Mouse (Mus musculus): ENCODE measurements around the gene Pex14.
A peak's percentile ranks its signal among the peaks of the same experiment; 100 is the strongest.

The Pex14 gene

DNA sequence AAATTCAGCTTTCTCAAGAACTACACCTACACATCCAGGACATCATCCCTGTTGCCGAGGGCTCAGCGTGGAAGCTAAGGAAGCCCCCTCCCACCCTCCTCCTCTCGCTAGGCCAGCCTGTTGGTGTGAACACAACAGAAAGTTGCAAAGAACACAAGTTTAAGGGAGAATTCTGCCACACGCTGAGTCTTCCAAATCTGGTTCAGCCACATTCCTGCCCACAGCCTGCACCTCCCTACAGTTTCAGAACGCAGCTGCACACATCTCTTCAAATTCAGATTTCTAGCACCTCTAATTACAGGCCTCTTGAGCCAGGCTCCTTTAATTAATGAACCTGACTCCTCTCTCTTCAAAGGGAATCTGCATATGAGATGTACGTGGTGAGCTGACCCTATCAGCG, 41.4 kb downstream of the Pex14 start:
- no peak for DNase-seq (ENCODE audit: inconsistent age in 2 of 2, low spot score in 1 of 2)

- no peak for DNase-seq (ENCODE audit: inconsistent age in 2 of 2, low spot score in 1 of 2)
Measured at GRCm38 (mm10) chr4:149057470-149057869, 42.2 kb downstream of the Pex14 start.

DNA sequence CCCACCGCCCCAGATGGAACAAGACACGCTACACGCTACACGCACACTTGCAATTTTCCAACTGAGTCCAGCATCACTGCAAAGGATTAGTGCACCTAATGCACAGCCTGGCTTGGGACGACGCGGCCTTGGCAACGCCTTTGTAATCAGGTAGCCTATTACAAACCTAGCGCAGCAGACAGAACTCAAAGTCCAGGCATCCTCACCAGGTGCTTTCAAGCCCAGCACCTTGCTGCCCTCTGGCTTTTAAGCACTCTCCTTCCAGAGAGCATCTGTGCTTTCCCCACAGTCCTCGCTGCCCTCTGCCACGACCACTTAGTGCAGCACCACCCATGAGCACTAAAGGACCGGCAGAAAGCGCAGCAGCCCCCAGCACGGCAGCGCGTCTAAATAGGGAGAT, 42.7 kb downstream of the Pex14 start:
- no peak for DNase-seq (ENCODE audit: inconsistent age in 2 of 2, low spot score in 1 of 2)

- no peak for DNase-seq (ENCODE audit: inconsistent age in 2 of 2, low spot score in 1 of 2)
Measured at GRCm38 (mm10) chr4:149055847-149056246, 43.8 kb downstream of the Pex14 start.

GRCm38 (mm10) chr4:149049351-149050159, 50.1 kb downstream of the Pex14 start:
- peak; percentile 81 to 91 for DNase-seq (ENCODE audit: inconsistent age in 2 of 2, low spot score in 1 of 2)

GRCm38 (mm10) chr4:149048625-149049228, 50.9 kb downstream of the Pex14 start:
- DNase-seq (ENCODE audit: inconsistent age in 2 of 2, low spot score in 1 of 2): peak in 1 of 2 experiments; percentile 50

DNA sequence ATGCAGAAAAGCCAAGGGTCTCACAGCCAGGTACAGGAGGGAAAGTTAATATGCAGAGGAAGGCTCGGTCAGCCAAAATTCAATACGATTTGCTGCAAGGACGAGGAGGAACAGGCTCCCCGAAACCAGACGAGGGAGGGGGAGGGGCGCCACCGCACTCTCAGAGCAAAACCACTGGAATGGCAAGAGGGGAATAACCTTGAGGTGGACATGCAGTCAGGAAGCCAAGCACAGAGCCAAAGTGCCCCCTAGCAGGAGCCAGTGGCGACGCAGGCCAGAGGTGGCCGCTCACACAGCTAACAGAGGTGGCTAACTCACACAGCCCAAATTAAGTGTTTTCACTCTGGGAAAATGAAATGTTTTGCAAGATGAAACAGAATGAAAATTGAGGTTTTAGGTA, 52.3 kb downstream of the Pex14 start:
- peak; percentile 87 to 91 for DNase-seq (ENCODE audit: inconsistent age in 2 of 2, low spot score in 1 of 2)

DNA sequence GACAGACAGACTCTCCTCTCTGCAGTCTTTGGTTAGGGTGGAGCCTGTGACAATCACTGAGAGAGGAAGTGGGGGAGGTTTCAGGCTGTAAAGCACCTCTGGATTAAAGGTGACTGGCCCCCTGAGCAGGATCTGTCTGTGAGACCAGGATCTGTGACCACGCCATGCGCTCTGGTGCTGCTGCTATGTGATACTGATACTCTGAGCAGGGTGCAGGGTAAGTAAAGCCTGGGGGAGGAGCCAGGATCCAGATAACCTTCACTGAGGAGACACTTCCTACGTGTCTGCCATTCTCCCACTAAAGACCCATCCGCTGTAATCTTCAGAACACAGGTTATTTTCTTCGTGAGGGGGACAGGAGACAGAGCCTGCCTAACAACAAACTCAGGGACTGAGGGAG, 53.8 kb downstream of the Pex14 start:
- no peak for DNase-seq (ENCODE audit: inconsistent age in 2 of 2, low spot score in 1 of 2)

DNA sequence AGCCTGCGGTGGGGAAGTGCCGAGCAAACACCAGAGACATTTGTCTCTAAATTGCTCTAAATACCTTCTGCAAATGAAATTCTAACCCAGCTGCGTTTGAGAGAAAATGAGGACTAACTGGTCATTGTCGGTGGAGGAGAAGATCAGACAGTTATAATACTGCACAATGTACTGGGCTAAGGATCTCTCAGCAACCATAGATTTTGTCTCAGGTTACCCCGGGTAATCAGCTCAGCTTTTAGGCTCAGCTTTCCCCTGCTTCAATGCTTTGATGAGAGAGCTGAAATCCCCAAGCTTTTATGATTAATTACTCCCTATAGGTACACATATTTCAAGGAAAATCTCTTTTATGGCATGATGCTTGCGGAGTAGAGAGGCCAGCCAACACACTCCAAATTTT, 59.4 kb downstream of the Pex14 start:
- DNase-seq (ENCODE audit: inconsistent age in 2 of 2, low spot score in 1 of 2): no peak

- no peak for DNase-seq (ENCODE audit: inconsistent age in 2 of 2, low spot score in 1 of 2)
Measured at GRCm38 (mm10) chr4:149037706-149038105, 62.0 kb downstream of the Pex14 start.

- DNase-seq (ENCODE audit: inconsistent age in 2 of 2, low spot score in 1 of 2): no peak
Measured at GRCm38 (mm10) chr4:149036592-149036991, 63.1 kb downstream of the Pex14 start.

DNA sequence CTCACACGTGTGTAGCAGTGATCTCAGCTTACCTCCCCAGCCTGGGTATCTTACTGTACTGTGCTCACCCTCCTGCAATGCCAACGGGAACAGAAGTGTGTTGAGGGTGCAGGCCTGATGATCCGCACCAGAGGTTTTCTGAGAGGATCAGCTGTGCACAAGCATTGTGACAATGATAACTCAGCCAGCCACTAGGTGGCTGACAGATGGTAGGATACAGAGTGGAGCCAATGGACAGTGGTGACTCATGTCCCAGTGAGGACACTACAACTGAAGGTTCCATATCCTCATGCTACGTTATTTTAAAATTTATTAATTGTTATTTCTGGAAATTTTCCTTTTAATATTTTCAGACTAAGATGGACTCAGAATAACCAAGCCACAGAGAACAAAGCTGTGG, 68.2 kb downstream of the Pex14 start:
- peak; percentile 48 to 73 for DNase-seq (ENCODE audit: inconsistent age in 2 of 2, low spot score in 1 of 2)

GRCm38 (mm10) chr4:149027571-149027970, 72.1 kb downstream of the Pex14 start:
- DNase-seq (ENCODE audit: inconsistent age in 2 of 2, low spot score in 1 of 2): no peak

GRCm38 (mm10) chr4:149025242-149025641, 74.4 kb downstream of the Pex14 start:
- no peak for DNase-seq (ENCODE audit: inconsistent age in 2 of 2, low spot score in 1 of 2)

- no peak for DNase-seq (ENCODE audit: inconsistent age in 2 of 2, low spot score in 1 of 2)
Measured at GRCm38 (mm10) chr4:149021021-149021420, 78.7 kb downstream of the Pex14 start.

- no peak for DNase-seq (ENCODE audit: inconsistent age in 2 of 2, low spot score in 1 of 2)
Measured at GRCm38 (mm10) chr4:149019456-149019855, 80.2 kb downstream of the Pex14 start.

DNA sequence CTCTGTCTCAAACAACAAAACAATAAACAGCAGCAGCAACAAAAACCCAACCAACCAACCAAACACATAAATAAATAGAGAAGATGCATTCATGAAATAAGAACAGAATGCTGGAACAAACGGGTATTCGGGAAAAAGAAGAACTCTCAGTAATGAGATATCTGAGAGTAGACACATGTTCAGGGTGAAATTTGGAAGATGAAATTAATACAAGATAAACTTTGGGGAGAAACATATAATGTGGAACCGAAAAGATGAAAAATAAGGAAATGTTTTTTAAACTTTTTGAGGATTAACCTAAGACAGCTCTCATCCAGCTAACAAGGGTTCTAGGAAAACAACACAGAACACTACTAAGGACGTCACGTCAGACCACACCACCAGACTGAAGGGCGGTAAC, 92.9 kb downstream of the Pex14 start:
- no peak for DNase-seq (ENCODE audit: inconsistent age in 2 of 2, low spot score in 1 of 2)

GRCm38 (mm10) chr4:149006107-149006506, 93.6 kb downstream of the Pex14 start:
- DNase-seq (ENCODE audit: inconsistent age in 2 of 2, low spot score in 1 of 2): no peak

- DNase-seq (ENCODE audit: inconsistent age in 2 of 2, low spot score in 1 of 2): no peak
Measured at GRCm38 (mm10) chr4:149002441-149003093, 97.1 kb downstream of the Pex14 start.

DNA sequence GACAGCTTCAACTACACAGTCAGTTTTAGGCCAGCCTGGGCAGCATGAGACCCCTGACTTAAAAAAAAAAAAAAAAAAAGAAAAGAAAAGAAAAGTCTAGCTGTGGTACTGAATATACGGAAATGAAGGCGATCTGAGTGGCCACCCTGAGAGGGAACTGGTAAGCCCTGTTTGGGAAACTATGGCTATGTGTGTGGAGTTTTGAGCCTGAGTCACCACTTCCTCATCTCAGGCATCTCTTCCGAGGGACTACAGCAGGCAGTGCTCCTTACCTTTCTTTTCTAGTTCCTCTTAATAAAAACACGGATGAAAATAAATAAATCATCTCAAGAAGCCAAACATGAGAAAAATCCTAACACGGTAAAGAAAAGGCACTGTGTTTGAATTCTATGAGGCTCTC, 98.2 kb downstream of the Pex14 start:
- DNase-seq (ENCODE audit: inconsistent age in 2 of 2, low spot score in 1 of 2): no peak

DNA sequence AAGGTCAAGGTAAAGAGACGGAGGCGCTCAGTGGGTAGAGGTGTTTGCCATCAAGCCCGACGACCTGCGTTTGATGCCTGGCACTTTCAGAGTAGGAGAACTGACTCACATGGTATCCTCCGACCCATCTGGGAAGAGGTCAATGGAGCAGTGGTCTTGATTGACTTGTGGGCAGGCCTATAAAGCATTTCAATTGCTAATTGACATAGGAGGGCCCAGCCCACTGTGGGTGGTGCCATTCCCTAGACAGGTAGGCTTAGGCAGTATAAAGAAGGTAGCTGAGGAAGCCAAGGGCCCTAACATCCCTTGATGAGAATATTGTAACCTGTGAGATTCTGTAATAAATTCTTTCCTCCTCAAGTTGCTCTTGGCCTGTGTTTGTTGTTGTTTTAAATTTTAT, 98.9 kb downstream of the Pex14 start:
- DNase-seq (ENCODE audit: inconsistent age in 2 of 2, low spot score in 1 of 2): no peak

DNA sequence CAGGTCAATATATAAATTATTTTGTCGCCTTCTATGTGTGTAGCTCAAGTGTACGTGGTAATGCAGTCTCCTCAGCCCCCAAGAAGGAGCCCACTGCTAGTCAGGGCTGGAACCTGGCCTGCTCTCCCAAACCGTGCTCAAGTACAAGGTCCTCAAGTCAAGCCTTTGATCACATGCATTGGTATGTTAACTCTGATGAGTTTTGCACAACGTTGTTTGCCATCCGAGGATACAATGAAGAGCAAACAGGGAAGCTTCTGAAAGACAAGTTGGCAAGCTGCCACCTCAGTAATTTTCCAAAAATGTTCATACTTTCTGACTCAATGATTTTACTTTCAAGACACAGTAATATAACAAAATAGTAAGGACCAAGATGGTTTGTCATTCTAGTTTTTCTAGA, 105.7 kb downstream of the Pex14 start:
- DNase-seq (ENCODE audit: inconsistent age in 2 of 2, low spot score in 1 of 2): peak in 1 of 2 experiments; percentile 52
